Mouse (Mus musculus) brown adipose tissue, adult 24 weeks (tissue): ENCODE measurements around the gene Klk10. TPM values are rescaled to one million over a fixed set of nuclear protein-coding genes. Genes with fewer than 3 reads are reported as not detected.
A peak's percentile ranks its signal among the peaks of the same experiment; 100 is the strongest.

ENCODE experiments used
- H3K27ac ChIP-seq: fragments of 200-500 bp; replicated peaks from 2 replicates; pipeline ENCODE4 v1.5.1; 2012; ENCODE audit warnings: low read depth, mild to moderate bottlenecking, low read length
- H3K4me1 ChIP-seq: fragments of 200-500 bp; 2 replicates; pipeline ENCODE4 v1.6.1; 2012; ENCODE audit warnings: low read length, mixed read lengths; ENCODE audit not compliant: control insufficient read depth, insufficient read depth, insufficient read length
- H3K4me3 ChIP-seq: fragments of 200-500 bp; 2 replicates; pipeline ENCODE4 v1.5.1; 2012; ENCODE audit warnings: low read depth, mild to moderate bottlenecking, low read length, moderate library complexity; ENCODE audit not compliant: insufficient read depth
- polyA plus RNA-seq: library from polyadenylated mRNA; stranded (reverse); fragments of >200 nt; gene quantifications from 2 replicates; pipeline ENCODE4 v1.2.4, GENCODE M21; 2012; ENCODE audit not compliant: missing spikeins, insufficient read depth, insufficient read length

Klk10 gene
- polyA plus RNA-seq, 1 experiment = not detected

DNA sequence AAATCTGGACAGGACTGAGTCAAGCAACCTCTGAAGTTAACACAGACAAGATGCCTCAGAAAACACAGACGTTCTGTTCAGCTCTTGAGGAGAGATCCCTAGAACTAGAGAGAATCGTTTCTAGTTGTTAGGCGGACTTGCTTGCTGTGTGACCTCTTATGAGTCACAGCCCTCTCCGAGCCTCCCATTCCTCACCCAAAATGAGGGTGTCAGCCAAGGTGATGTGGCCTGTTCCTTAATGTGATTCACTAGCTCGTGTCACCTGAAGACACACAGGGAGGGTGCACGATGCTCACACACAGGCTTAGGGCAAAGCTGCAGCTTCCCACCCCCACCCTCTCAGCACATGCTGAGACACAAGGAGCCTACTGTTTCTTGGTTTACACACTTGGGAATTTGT is 594 bp upstream of the Klk10 start:
- 0 out of 2 replicates have a peak, but pooled peaks cover 6% of the 10 kb centered on the region for H3K4me1 ChIP-seq
- H3K4me3 ChIP-seq = no peak overlapping the region
- H3K27ac ChIP-seq = no peak overlapping the region

- no peak overlapping the region for H3K4me3 ChIP-seq
These were observed 706 bp downstream of the Klk10 start for GRCm38 (mm10) chr7:43781541-43781940.

DNA sequence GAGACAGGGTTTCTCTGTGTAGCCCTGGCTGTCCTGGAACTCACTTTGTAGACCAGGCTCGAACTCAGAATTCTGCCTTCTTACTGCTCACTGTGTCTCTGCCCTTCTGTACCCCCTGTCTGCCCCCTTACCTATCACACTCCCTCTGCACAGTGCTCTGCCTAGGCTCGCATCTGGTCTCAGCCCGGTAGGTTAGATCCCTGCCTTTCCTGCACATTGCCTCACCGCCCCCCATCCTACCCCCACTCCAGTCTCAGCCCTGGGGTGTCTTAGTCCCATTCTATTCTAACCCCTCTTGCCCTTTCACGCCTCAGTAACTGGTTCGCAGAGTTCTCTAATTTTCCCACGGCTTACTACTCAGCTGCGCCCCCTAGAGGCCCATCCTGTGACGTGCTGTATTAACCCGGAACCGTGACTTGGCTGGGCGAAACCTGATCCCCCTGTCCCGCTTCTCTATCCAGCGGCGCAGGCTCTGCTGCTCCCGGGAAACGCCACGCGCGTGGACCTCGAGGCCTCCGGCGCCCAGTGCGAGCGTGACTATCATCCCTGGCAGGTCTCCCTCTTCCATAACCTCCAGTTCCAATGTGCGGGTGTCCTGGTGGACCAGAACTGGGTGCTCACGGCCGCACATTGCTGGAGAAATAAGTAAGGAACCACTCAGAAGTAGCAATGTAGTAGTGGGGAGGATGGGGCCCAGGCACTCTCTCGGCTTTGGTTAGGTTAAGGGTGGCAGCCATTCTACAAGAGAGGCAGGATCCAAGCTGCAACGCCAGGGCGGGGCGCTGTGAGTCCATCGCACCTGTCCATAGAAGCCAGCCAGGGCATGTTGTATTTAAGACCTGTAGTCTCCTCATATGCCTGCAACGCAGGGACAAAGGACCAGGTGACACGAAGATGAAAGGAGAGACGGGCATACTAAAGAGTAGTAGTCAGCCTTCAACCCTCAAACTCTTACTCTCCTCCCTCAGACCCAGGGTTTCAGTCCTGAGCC is 1.7 kb downstream of the Klk10 start:
- no peak overlapping the region for H3K27ac ChIP-seq
- 0 out of 2 replicates have a peak, but pooled peaks cover 6% of the 10 kb centered on the region for H3K4me1 ChIP-seq
- H3K4me3 ChIP-seq = peak overlapping the region; percentile 51

More at GRCm38 (mm10) chr7:43781541-43781940, 706 bp downstream of the Klk10 start:
- Histone ChIP-seq H3K27ac (no peak overlapping the region), H3K4me1 (0 out of 2 replicates have a peak, but pooled peaks cover 6% of the 10 kb centered on the region)

GRCm38 (mm10) chr7:43785286-43785685 is 4.5 kb downstream of the Klk10 start:
- no peak overlapping the region for H3K27ac ChIP-seq
- H3K4me1 ChIP-seq = 0 out of 2 replicates have a peak, but pooled peaks cover 4% of the 10 kb centered on the region
- no peak overlapping the region for H3K4me3 ChIP-seq

DNA sequence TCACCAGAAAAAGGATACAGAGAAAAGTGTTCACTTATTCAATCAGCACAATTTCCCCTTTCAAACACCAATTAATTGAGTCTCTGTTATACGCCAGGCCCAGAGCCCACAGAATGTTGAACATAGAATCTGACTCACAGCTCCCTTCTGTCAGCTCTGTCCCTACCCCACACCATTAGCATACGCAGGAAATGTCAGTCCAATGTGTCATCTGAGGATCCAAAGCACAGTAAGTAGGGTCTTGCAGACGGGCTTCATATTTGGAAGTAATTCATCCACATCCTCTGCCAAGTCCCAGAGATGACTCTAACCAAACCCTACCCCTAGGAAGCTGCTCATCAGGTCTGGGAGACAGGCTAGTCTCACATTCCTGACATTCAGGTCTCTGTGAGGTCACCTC is 7.3 kb downstream of the Klk10 start:
- H3K4me3 ChIP-seq = no peak overlapping the region

DNA sequence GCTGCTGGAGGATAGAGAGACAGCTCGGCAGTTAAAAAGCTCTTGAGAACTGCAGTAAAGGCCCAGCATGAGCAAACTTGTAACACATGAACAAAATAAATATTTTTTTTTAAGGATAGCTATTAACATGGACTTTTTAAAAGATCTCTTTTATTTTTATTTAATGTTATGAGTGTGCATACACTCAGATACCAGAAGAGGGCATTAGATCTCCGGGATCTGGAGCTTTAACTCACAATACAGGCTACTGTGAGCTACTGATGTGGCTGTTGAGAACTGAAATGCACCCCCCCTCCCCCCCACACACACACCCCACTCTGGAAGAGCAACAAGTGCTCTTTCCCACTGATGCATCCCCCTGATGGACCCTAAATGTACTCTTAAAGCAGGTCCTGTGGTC is 8.5 kb downstream of the Klk10 start:
- Histone ChIP-seq H3K4me3 (no peak overlapping the region), H3K4me1 (no peaks in the 10 kb centered on the region), H3K27ac (no peak overlapping the region)

More for the DNA sequence above, 7.3 kb downstream of the Klk10 start:
- H3K4me1 ChIP-seq = no peaks in the 10 kb centered on the region
- H3K27ac ChIP-seq = no peak overlapping the region

DNA sequence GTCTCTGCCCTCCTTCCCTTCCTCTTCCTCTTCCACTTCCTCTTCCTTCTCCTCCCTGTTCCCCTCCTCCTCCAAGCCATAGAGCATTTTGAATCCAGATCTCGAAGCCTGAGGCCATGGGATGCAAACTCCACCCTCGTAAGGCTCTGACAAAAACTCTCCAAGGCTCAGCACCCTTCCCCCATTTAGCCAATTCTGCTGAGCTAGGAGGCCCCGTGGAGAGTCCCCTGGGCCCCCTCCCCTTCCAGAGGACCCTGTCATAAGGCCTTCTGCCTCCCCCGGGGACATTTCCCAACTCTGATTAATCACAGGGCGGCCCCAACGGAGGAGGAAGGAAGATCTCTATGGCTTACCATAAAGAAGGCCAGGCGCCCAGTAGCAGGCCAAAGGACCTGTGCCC is 10.8 kb downstream of the Klk10 start, which contains the start of gene Klk9:
TSS of gene Klk9 (plus strand) at position 301 of the 400 bp plus-strand sequence.
- no peak within 1 kb of the TSS for H3K27ac ChIP-seq
- H3K4me3 ChIP-seq = no peak within 1 kb of the TSS
- no peaks in the 10 kb centered on the region for H3K4me1 ChIP-seq

DNA sequence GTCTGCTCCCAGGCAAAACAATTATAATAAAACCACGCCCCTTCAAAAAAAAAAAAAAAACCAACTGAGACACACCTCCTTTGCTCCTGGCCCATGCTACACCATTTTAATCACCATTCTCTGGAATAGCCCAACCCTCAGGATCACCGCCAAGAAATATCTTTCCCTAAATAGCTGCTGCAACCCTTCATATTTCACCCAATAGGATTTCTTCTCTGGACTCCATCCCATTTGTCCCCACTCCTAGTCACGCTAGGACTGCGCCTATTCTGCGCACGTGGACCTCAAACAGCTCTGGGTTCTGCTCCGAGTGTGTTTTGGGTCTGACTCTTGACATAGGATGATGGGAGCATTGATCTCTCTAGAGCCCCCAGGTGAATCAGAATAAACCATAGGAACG is 15.5 kb downstream of the Klk10 start:
- no peak overlapping the region for H3K27ac ChIP-seq
- H3K4me1 ChIP-seq = peaks cover 2% of the 10 kb centered on the region; the same call in 1 of the 2 replicates
- H3K4me3 ChIP-seq = peak overlapping the region; percentile 71; the same call in 1 of the 2 replicates

DNA sequence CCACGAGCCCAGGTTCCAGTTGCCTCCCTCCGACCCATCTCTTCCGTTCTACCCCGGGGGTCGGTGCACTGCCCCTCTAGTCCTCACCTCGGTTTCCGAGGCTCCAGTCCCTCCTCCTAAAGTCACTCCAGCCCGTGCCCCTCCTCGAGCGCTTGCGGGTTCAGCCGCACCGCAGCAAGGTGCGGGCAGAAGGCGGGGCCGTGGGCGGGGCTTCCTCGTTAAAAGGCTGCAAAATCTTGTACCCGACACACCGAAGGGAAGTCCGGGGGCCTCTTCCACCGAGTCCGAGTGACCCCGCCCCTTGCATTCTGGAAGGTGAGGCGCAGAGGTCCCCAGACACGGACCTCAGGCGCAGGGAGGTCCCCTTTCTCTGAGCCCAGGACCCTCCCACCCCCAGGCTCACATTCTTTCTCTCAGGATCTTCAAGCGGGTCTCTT is 16.5 kb downstream of the Klk10 start, which contains the start of gene Klk8:
TSS of gene Klk8 (plus strand) at position 245 of the 437 bp plus-strand sequence.
- Histone ChIP-seq H3K4me3 (peak within 1 kb of the TSS; percentile 71), H3K27ac (no peak within 1 kb of the TSS), H3K4me1 (peaks cover 2% of the 10 kb centered on the region; the same call in 1 of the 2 replicates)

DNA sequence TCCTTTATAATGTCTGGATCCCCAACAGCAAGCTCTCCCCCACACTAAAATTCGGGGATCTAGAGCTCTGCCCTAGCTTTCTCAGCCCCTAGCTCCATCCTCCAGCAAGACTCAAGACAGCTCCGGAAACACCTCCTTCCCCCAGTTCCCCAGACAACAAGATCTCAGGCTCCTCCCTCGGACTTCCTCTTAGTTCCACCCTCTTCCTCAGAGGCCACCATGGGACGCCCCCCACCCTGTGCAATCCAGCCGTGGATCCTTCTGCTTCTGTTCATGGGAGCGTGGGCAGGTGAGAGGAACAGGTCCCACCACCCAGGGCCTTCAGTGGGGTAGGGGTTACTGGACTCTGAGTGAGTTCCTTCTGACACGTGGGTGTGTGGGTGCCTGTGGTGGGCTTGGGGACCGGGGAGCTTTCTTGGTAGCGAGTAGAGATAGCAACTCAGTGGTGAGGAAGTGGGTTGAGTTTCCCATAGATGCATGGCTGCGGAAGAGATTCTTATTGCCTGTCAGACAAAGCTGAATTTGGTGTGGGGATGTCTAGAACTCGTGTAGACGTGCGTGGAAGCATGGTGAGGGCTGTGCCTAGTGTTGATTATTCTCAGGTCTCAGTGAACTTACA is 17.1 kb downstream of the Klk10 start:
- Histone ChIP-seq H3K4me1 (peaks cover 2% of the 10 kb centered on the region; the same call in 1 of the 2 replicates), H3K27ac (no peak overlapping the region), H3K4me3 (peak overlapping the region; percentile 71)

- Histone ChIP-seq H3K4me1 (peaks cover 2% of the 10 kb centered on the region; the same call in 1 of the 2 replicates), H3K27ac (no peak overlapping the region), H3K4me3 (no peak overlapping the region)
These were observed 19.0 kb downstream of the Klk10 start for GRCm38 (mm10) chr7:43799876-43800275.

DNA sequence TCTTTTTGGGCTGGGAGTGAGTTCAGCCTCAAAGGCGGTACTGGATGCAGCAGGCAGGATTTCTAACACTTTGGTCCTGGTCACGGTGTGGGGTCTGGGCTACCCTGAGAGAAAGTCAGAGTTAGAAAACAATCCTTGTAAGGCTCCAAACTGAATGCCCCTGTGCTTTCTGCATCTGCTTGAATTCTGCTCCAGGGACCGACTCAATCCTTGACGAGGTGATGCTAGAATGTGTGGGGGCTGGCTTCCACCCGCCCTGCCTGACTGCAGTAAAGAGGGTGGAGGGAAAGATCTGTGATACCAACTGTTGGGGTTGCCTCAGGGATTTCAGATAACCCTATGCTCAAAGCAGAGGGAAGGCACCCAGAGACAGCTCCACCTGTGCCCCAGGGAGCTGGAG is 30.2 kb downstream of the Klk10 start, which contains the start of gene Klk7:
TSS of gene Klk7 (plus strand) at position 301 of the 400 bp plus-strand sequence.
- no peak within 1 kb of the TSS for H3K27ac ChIP-seq

GRCm38 (mm10) chr7:43815211-43815610 is 34.4 kb downstream of the Klk10 start:
- H3K27ac ChIP-seq = no peak overlapping the region
- no peak overlapping the region for H3K4me3 ChIP-seq

More for the DNA sequence above, 30.2 kb downstream of the Klk10 start, which contains the start of gene Klk7:
- no peak within 1 kb of the TSS for H3K4me3 ChIP-seq
- no peaks in the 10 kb centered on the region for H3K4me1 ChIP-seq

GRCm38 (mm10) chr7:43816746-43817145 is 35.9 kb downstream of the Klk10 start:
- no peak overlapping the region for H3K4me3 ChIP-seq
- no peaks in the 10 kb centered on the region for H3K4me1 ChIP-seq
- no peak overlapping the region for H3K27ac ChIP-seq

More at GRCm38 (mm10) chr7:43815211-43815610, 34.4 kb downstream of the Klk10 start:
- no peaks in the 10 kb centered on the region for H3K4me1 ChIP-seq

- Histone ChIP-seq H3K27ac (no peak overlapping the region), H3K4me3 (no peak overlapping the region), H3K4me1 (no peaks in the 10 kb centered on the region)
These were observed 40.7 kb downstream of the Klk10 start for GRCm38 (mm10) chr7:43821581-43821980.
